Mouse (Mus musculus): ENCODE measurements around the gene Igsf8. TPM values are rescaled to one million over a fixed set of nuclear protein-coding genes. Genes with fewer than 3 reads are reported as not detected.

Igsf8 gene
- polyA plus RNA-seq, 1 experiment from 2014 or later: 66.2 TPM

GRCm38 (mm10) chr1:172307936-172308335, 46.5 kb downstream of the Igsf8 start:
- Histone ChIP-seq H3K9ac (no peak overlapping the region), H3K27me3 (replicated peaks) (no peaks in the 10 kb centered on the region), H3K9me3 (no peaks in the 10 kb centered on the region), H3K27ac (peak overlapping the region; percentile 44; the same call in 1 of the 2 replicates), H3K4me1 (peaks cover 32% of the 10 kb centered on the region), H3K4me3 (no peak overlapping the region), H3K36me3 (replicated peaks) (no peaks in the 10 kb centered on the region), H3K4me2 (no peak overlapping the region)
- ATAC-seq (replicated peaks): no peak
- WGBS: 55% methylated on average over 10 of the region's 10 CpGs

- H3K36me3 ChIP-seq (replicated peaks): no peaks in the 10 kb centered on the region
- H3K9ac ChIP-seq: no peak overlapping the region
- 0 out of 2 replicates have a peak overlapping the region, but pooled peaks have one; percentile 17 for H3K27ac ChIP-seq
- ATAC-seq (replicated peaks): no peak
- WGBS: 100% methylated on average over 1 of the region's 1 CpGs
- no peaks in the 10 kb centered on the region for H3K9me3 ChIP-seq
- H3K4me1 ChIP-seq: peaks cover 36% of the 10 kb centered on the region
- H3K4me3 ChIP-seq: no peak overlapping the region
- no peaks in the 10 kb centered on the region for H3K27me3 ChIP-seq (replicated peaks)
- no peak overlapping the region for H3K4me2 ChIP-seq
Measured at GRCm38 (mm10) chr1:172308409-172308808, 47.0 kb downstream of the Igsf8 start.

GRCm38 (mm10) chr1:172309699-172310398, 48.4 kb downstream of the Igsf8 start:
- ATAC-seq (replicated peaks): peak; percentile 76
- H3K9ac ChIP-seq: peak overlapping the region; percentile 42
- no peaks in the 10 kb centered on the region for H3K36me3 ChIP-seq (replicated peaks)
- H3K27me3 ChIP-seq (replicated peaks): no peaks in the 10 kb centered on the region
- 2% methylated on average over 14 of the region's 14 CpGs for WGBS
- peak overlapping the region; percentile 81 for H3K4me2 ChIP-seq
- H3K4me1 ChIP-seq: peaks cover 45% of the 10 kb centered on the region
- no peaks in the 10 kb centered on the region for H3K9me3 ChIP-seq
- peak overlapping the region; percentile 35 for H3K4me3 ChIP-seq
- H3K27ac ChIP-seq: peak overlapping the region; percentile 81

- Histone ChIP-seq H3K9me3 (no peaks in the 10 kb centered on the region), H3K27ac (peak overlapping the region; percentile 73), H3K9ac (peak overlapping the region; percentile 72), H3K27me3 (replicated peaks) (no peaks in the 10 kb centered on the region), H3K4me1 (peaks cover 48% of the 10 kb centered on the region), H3K4me3 (peak overlapping the region; percentile 63), H3K36me3 (replicated peaks) (no peaks in the 10 kb centered on the region), H3K4me2 (peak overlapping the region; percentile 88)
- ATAC-seq (replicated peaks): peak; percentile 3; the same call in 1 of the 2 replicates
- WGBS: 12% methylated on average over 23 of the region's 23 CpGs
Measured at GRCm38 (mm10) chr1:172311248-172311906, 49.9 kb downstream of the Igsf8 start.

- H3K4me3 ChIP-seq: peak overlapping the region; percentile 63
- ATAC-seq (replicated peaks): peak; percentile 58
- 3% methylated on average over 34 of the region's 55 CpGs for WGBS
- H3K9ac ChIP-seq: peak overlapping the region; percentile 72
- peak overlapping the region; percentile 73 for H3K27ac ChIP-seq
- no peaks in the 10 kb centered on the region for H3K27me3 ChIP-seq (replicated peaks)
- H3K36me3 ChIP-seq (replicated peaks): no peaks in the 10 kb centered on the region
- no peaks in the 10 kb centered on the region for H3K9me3 ChIP-seq
- H3K4me1 ChIP-seq: peaks cover 48% of the 10 kb centered on the region
- H3K4me2 ChIP-seq: peak overlapping the region; percentile 88
Measured at GRCm38 (mm10) chr1:172311921-172312767, 50.7 kb downstream of the Igsf8 start.

- 0 out of 2 replicates have a peak overlapping the region, but pooled peaks have one; percentile 73 for H3K27ac ChIP-seq
- no peak; the same call in 1 of the 2 replicates for ATAC-seq (replicated peaks)
- no peaks in the 10 kb centered on the region for H3K36me3 ChIP-seq (replicated peaks)
- H3K9ac ChIP-seq: peak overlapping the region; percentile 72
- peak overlapping the region; percentile 63 for H3K4me3 ChIP-seq
- no peaks in the 10 kb centered on the region for H3K9me3 ChIP-seq
- peak overlapping the region; percentile 88 for H3K4me2 ChIP-seq
- 9% methylated on average over 16 of the region's 16 CpGs for WGBS
- H3K4me1 ChIP-seq: peaks cover 54% of the 10 kb centered on the region
- no peaks in the 10 kb centered on the region for H3K27me3 ChIP-seq (replicated peaks)
Measured at GRCm38 (mm10) chr1:172312768-172313561, 51.5 kb downstream of the Igsf8 start.

GRCm38 (mm10) chr1:172313613-172314411, 52.4 kb downstream of the Igsf8 start:
- Histone ChIP-seq H3K4me3 (no peak overlapping the region), H3K4me1 (peaks cover 54% of the 10 kb centered on the region), H3K9me3 (no peaks in the 10 kb centered on the region), H3K27me3 (replicated peaks) (no peaks in the 10 kb centered on the region), H3K36me3 (replicated peaks) (no peaks in the 10 kb centered on the region), H3K27ac (no peak overlapping the region), H3K9ac (no peak overlapping the region), H3K4me2 (peak overlapping the region; percentile 88)
- no peak for ATAC-seq (replicated peaks)
- 59% methylated on average over 10 of the region's 10 CpGs for WGBS

- Histone ChIP-seq H3K4me1 (peaks cover 47% of the 10 kb centered on the region), H3K9me3 (no peaks in the 10 kb centered on the region), H3K4me3 (no peak overlapping the region), H3K27me3 (replicated peaks) (no peaks in the 10 kb centered on the region), H3K4me2 (no peak overlapping the region; the same call in 1 of the 2 replicates), H3K36me3 (replicated peaks) (no peaks in the 10 kb centered on the region), H3K27ac (peak overlapping the region; percentile 55; the same call in 1 of the 2 replicates), H3K9ac (no peak overlapping the region)
- no peak; the same call in 1 of the 2 replicates for ATAC-seq (replicated peaks)
- WGBS: 26% methylated on average over 3 of the region's 3 CpGs
Measured at GRCm38 (mm10) chr1:172314911-172315310, 53.5 kb downstream of the Igsf8 start.

- H3K27ac ChIP-seq: no peak overlapping the region
- no peaks in the 10 kb centered on the region for H3K27me3 ChIP-seq (replicated peaks)
- H3K4me3 ChIP-seq: no peak overlapping the region
- no peaks in the 10 kb centered on the region for H3K36me3 ChIP-seq (replicated peaks)
- peaks cover 30% of the 10 kb centered on the region for H3K4me1 ChIP-seq
- WGBS: 59% methylated on average over 18 of the region's 18 CpGs
- H3K9me3 ChIP-seq: no peaks in the 10 kb centered on the region
- ATAC-seq (replicated peaks): no peak
- no peak overlapping the region for H3K9ac ChIP-seq
- H3K4me2 ChIP-seq: no peak overlapping the region
Measured at GRCm38 (mm10) chr1:172317431-172317830, 56.0 kb downstream of the Igsf8 start.

GRCm38 (mm10) chr1:172317946-172318345, 56.5 kb downstream of the Igsf8 start:
- WGBS: 49% methylated on average over 15 of the region's 15 CpGs

More at GRCm38 (mm10) chr1:172317946-172318345, 56.5 kb downstream of the Igsf8 start:
- Histone ChIP-seq H3K27ac (no peak overlapping the region), H3K27me3 (replicated peaks) (no peaks in the 10 kb centered on the region), H3K4me2 (no peak overlapping the region), H3K4me3 (no peak overlapping the region), H3K4me1 (peaks cover 28% of the 10 kb centered on the region), H3K9me3 (no peaks in the 10 kb centered on the region), H3K9ac (no peak overlapping the region), H3K36me3 (replicated peaks) (no peaks in the 10 kb centered on the region)
- ATAC-seq (replicated peaks): no peak
